Mouse (Mus musculus) kidney, postnatal 36 days (tissue): ENCODE measurements around the gene Gm20661.

ENCODE experiments used
- DNase-seq, 2 experiments: peaks; one replicate each; pipeline ENCODE4 v3.0.0; 2021 to 2022; ENCODE audit warnings: mixed read lengths in 2 of 2

The Gm20661 gene

GRCm38 (mm10) chr9:107968531-107968930 lies 14.3 kb upstream of the Gm20661 start:
- no peak for DNase-seq

- DNase-seq = no peak
Observed at GRCm38 (mm10) chr9:107970311-107970710, 12.5 kb upstream of the Gm20661 start.

- peak; percentile 42 to 49 for DNase-seq
Observed at GRCm38 (mm10) chr9:107971690-107972541, 10.9 kb upstream of the Gm20661 start.

- no peak for DNase-seq
Observed at GRCm38 (mm10) chr9:107974491-107975171, 8.2 kb upstream of the Gm20661 start.

- DNase-seq = peak; percentile 40 to 65
Observed at GRCm38 (mm10) chr9:107975399-107976386, 7.2 kb upstream of the Gm20661 start, which contains the start of gene Uba7. TSS of gene Uba7 (plus strand) at chr9:107975505.

GRCm38 (mm10) chr9:107978815-107979214 lies 4.0 kb upstream of the Gm20661 start:
- DNase-seq = no peak

- DNase-seq = peak; percentile 38 to 42
Observed at GRCm38 (mm10) chr9:107981684-107982605, 913 bp upstream of the Gm20661 start.

- peak; percentile 89 to 92 for DNase-seq
Observed at GRCm38 (mm10) chr9:107983421-107983890, 598 bp downstream of the Gm20661 start.

GRCm38 (mm10) chr9:107984052-107984753 lies 1.3 kb downstream of the Gm20661 start:
- DNase-seq = no peak

- DNase-seq = no peak
Observed at GRCm38 (mm10) chr9:107984754-107985055, 1.8 kb downstream of the Gm20661 start.

GRCm38 (mm10) chr9:107985131-107986119 lies 2.6 kb downstream of the Gm20661 start, which contains the start of gene Inka1:
TSS of gene Inka1 (minus strand) at chr9:107985879.
- DNase-seq = peak; percentile 90 to 96

GRCm38 (mm10) chr9:107986376-107986775 lies 3.5 kb downstream of the Gm20661 start:
- peak; percentile 85 to 89 for DNase-seq

GRCm38 (mm10) chr9:107987950-107988349 lies 5.1 kb downstream of the Gm20661 start:
- no peak for DNase-seq

- no peak for DNase-seq
Observed at GRCm38 (mm10) chr9:107992197-107992596, 9.3 kb downstream of the Gm20661 start, which contains the start of gene Cdhr4. TSS of gene Cdhr4 (plus strand) at chr9:107992497.

GRCm38 (mm10) chr9:107993013-107993412 lies 10.2 kb downstream of the Gm20661 start:
- DNase-seq = no peak

GRCm38 (mm10) chr9:107994464-107994863 lies 11.6 kb downstream of the Gm20661 start:
- no peak for DNase-seq

- DNase-seq = no peak
Observed at GRCm38 (mm10) chr9:107995513-107995912, 12.7 kb downstream of the Gm20661 start.

GRCm38 (mm10) chr9:107996049-107996448 lies 13.2 kb downstream of the Gm20661 start, which contains the start of gene Gm20662:
TSS of gene Gm20662 (plus strand) at chr9:107996349.
- no peak for DNase-seq
